Mouse (Mus musculus): ENCODE measurements around the gene Ninj1. TPM values are rescaled to one million over a fixed set of nuclear protein-coding genes. Genes with fewer than 3 reads are reported as not detected.

Gene Ninj1
- polyA plus RNA-seq, 2 experiments: 29.0 to 43.7 TPM

DNA sequence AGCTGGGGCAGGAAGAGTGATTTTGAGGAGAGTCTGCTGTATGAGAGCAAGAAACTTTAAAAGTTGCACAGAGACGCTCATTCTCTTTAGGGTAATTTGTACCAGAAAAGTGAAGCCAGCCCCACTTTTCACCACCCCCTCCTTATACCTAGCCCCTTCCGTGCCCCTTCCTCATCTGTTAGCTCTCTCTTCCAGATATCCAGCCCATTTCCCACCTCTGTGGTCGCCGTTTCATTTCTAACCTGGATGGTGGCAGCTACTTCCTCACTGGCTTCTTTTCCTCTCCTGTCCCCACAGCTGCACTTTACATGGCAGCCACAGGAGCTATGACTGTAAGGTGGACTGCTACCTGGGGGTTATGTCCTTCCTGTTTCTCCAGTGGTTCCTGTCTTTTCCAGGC is 32.1 kb downstream of the Ninj1 start:
- Histone ChIP-seq H3K4me3 (ENCODE audit: insufficient read depth in 1 of 2, low read depth in 2 of 2, low read length in 2 of 2) (no peak overlapping the region), H3K36me3 (replicated peaks; ENCODE audit: control insufficient read depth, insufficient read depth, low read depth) (no peaks in the 10 kb centered on the region), H3K4me1 (replicated peaks; ENCODE audit: control insufficient read depth in 2 of 2, insufficient read depth in 2 of 2, low read length in 1 of 2) (peaks cover 7 to 12% of the 10 kb centered on the region in 2 experiments; a peak in 3 of 4 replicates), H3K27me3 (ENCODE audit: control insufficient read depth, insufficient read depth, low read length) (no peaks in the 10 kb centered on the region), H3K27ac (no peak overlapping the region), H3K9me3 (ENCODE audit: control insufficient read depth, low read length) (no peaks in the 10 kb centered on the region), H3K4me2 (ENCODE audit: low read depth) (no peak overlapping the region), H3K9ac (replicated peaks) (no peak overlapping the region)
- WGBS (ENCODE audit: insufficient replicate concordance): 59% methylated on average over 4 of the region's 4 CpGs
- no peak for TF ChIP-seq EP300 (IDR thresholded peaks at IDR 0.05; ENCODE audit: low read depth)
- no peak for TF ChIP-seq CTCF (IDR thresholded peaks at IDR 0.05; ENCODE audit: low read depth)
- ATAC-seq (ENCODE audit: insufficient read depth): no peak
- DNase-seq (ENCODE audit: low read depth in 3 of 3, low spot score in 3 of 3): no peak

DNA sequence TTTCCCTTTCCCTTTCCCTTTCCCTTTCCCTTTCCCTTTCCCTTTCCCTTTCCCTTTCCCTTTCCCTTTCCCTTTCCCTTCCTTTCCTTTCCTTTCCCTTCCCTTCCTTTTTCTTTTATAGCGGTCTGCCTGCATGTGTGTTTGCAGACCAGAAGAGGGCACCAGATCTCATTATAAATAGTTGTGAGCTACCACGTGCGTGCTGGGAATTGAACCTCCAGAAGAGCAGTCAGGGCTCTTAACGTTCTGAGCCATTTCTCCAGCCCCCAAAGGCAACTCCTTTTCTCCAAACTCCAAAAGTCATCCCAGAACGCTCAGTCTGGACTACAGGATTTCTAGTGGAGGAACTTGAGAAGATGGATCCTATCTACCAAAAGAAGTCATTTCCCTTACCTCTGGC is 33.6 kb downstream of the Ninj1 start:
- TF ChIP-seq EP300 (IDR thresholded peaks at IDR 0.05; ENCODE audit: low read depth) (no peak), CTCF (IDR thresholded peaks at IDR 0.05; ENCODE audit: low read depth) (peak; percentile 33; the same call in 1 of the 2 replicates)

GRCm38 (mm10) chr13:49224314-49224713 is 37.0 kb downstream of the Ninj1 start:
- no peak for DNase-seq (ENCODE audit: low read depth in 3 of 3, low spot score in 3 of 3)
- 36% methylated on average over 10 of the region's 10 CpGs for WGBS (ENCODE audit: insufficient replicate concordance)

More for the DNA sequence above, 33.6 kb downstream of the Ninj1 start:
- Histone ChIP-seq H3K4me2 (ENCODE audit: low read depth) (no peak overlapping the region), H3K4me1 (replicated peaks; ENCODE audit: control insufficient read depth in 2 of 2, insufficient read depth in 2 of 2, low read length in 1 of 2) (peaks cover 4 to 9% of the 10 kb centered on the region in 2 experiments; a peak in 3 of 4 replicates), H3K27ac (no peak overlapping the region), H3K27me3 (ENCODE audit: control insufficient read depth, insufficient read depth, low read length) (no peaks in the 10 kb centered on the region), H3K4me3 (ENCODE audit: insufficient read depth in 1 of 2, low read depth in 2 of 2, low read length in 2 of 2) (no peak overlapping the region), H3K9ac (replicated peaks) (no peak overlapping the region), H3K9me3 (ENCODE audit: control insufficient read depth, low read length) (no peaks in the 10 kb centered on the region), H3K36me3 (replicated peaks; ENCODE audit: control insufficient read depth, insufficient read depth, low read depth) (no peaks in the 10 kb centered on the region)
- WGBS (ENCODE audit: insufficient replicate concordance): 32% methylated on average over 5 of the region's 5 CpGs
- DNase-seq (ENCODE audit: low read depth in 3 of 3, low spot score in 3 of 3) (no peak), ATAC-seq (ENCODE audit: insufficient read depth) (no peak)

DNA sequence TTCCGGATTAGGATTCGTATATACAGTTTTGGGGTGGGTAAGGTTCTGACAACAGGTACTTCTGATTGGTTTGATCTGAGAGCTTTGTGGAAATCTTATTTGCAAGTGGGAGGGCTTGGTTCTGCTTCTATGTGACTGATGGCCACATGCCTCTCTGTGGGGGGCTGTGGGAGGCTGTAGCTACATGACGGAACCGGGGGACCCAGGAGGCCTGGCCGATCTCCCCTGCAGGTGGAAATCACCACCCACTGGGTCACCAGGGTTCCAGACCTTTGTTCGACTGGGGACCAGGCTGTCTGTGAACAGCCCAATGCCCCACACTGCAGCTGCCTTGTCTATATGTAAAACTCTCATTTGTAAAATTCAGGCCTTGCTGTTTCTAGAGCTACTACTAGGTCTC is 37.4 kb downstream of the Ninj1 start:
- 48% methylated on average over 6 of the region's 6 CpGs for WGBS (ENCODE audit: insufficient replicate concordance)
- no peak for ATAC-seq (ENCODE audit: insufficient read depth)
- TF ChIP-seq CTCF (IDR thresholded peaks at IDR 0.05; ENCODE audit: low read depth): no peak
- TF ChIP-seq EP300 (IDR thresholded peaks at IDR 0.05; ENCODE audit: low read depth): no peak
- H3K9me3 ChIP-seq (ENCODE audit: control insufficient read depth, low read length): no peaks in the 10 kb centered on the region
- no peak for DNase-seq (ENCODE audit: low read depth in 3 of 3, low spot score in 3 of 3)
- no peak overlapping the region for H3K9ac ChIP-seq (replicated peaks)
- H3K4me3 ChIP-seq (ENCODE audit: insufficient read depth in 1 of 2, low read depth in 2 of 2, low read length in 2 of 2): no peak overlapping the region
- no peak overlapping the region for H3K4me2 ChIP-seq (ENCODE audit: low read depth)
- no peaks in the 10 kb centered on the region for H3K27me3 ChIP-seq (ENCODE audit: control insufficient read depth, insufficient read depth, low read length)
- H3K36me3 ChIP-seq (replicated peaks; ENCODE audit: control insufficient read depth, insufficient read depth, low read depth): no peaks in the 10 kb centered on the region
- no peak overlapping the region for H3K27ac ChIP-seq
- no peaks in the 10 kb centered on the region for H3K4me1 ChIP-seq (replicated peaks; ENCODE audit: control insufficient read depth in 2 of 2, insufficient read depth in 2 of 2, low read length in 1 of 2)

More at GRCm38 (mm10) chr13:49224314-49224713, 37.0 kb downstream of the Ninj1 start:
- no peaks in the 10 kb centered on the region for H3K4me1 ChIP-seq (replicated peaks; ENCODE audit: control insufficient read depth in 2 of 2, insufficient read depth in 2 of 2, low read length in 1 of 2)
- H3K9ac ChIP-seq (replicated peaks): no peak overlapping the region
- no peak overlapping the region for H3K27ac ChIP-seq
- no peak for TF ChIP-seq EP300 (IDR thresholded peaks at IDR 0.05; ENCODE audit: low read depth)
- no peak for TF ChIP-seq CTCF (IDR thresholded peaks at IDR 0.05; ENCODE audit: low read depth)
- ATAC-seq (ENCODE audit: insufficient read depth): no peak
- H3K4me3 ChIP-seq (ENCODE audit: insufficient read depth in 1 of 2, low read depth in 2 of 2, low read length in 2 of 2): no peak overlapping the region
- no peak overlapping the region for H3K4me2 ChIP-seq (ENCODE audit: low read depth)
- no peaks in the 10 kb centered on the region for H3K36me3 ChIP-seq (replicated peaks; ENCODE audit: control insufficient read depth, insufficient read depth, low read depth)
- H3K27me3 ChIP-seq (ENCODE audit: control insufficient read depth, insufficient read depth, low read length): no peaks in the 10 kb centered on the region
- H3K9me3 ChIP-seq (ENCODE audit: control insufficient read depth, low read length): no peaks in the 10 kb centered on the region

GRCm38 (mm10) chr13:49225159-49225558 is 37.9 kb downstream of the Ninj1 start:
- Histone ChIP-seq H3K9me3 (ENCODE audit: control insufficient read depth, low read length) (no peaks in the 10 kb centered on the region), H3K27me3 (ENCODE audit: control insufficient read depth, insufficient read depth, low read length) (no peaks in the 10 kb centered on the region), H3K27ac (no peak overlapping the region), H3K4me3 (ENCODE audit: insufficient read depth in 1 of 2, low read depth in 2 of 2, low read length in 2 of 2) (no peak overlapping the region), H3K9ac (replicated peaks) (no peak overlapping the region), H3K4me1 (replicated peaks; ENCODE audit: control insufficient read depth in 2 of 2, insufficient read depth in 2 of 2, low read length in 1 of 2) (no peaks in the 10 kb centered on the region), H3K4me2 (ENCODE audit: low read depth) (no peak overlapping the region), H3K36me3 (replicated peaks; ENCODE audit: control insufficient read depth, insufficient read depth, low read depth) (no peaks in the 10 kb centered on the region)
- DNase-seq (ENCODE audit: low read depth in 3 of 3, low spot score in 3 of 3): no peak
- TF ChIP-seq EP300 (IDR thresholded peaks at IDR 0.05; ENCODE audit: low read depth): no peak
- TF ChIP-seq CTCF (IDR thresholded peaks at IDR 0.05; ENCODE audit: low read depth): no peak
- WGBS (ENCODE audit: insufficient replicate concordance): 55% methylated on average over 3 of the region's 3 CpGs
- ATAC-seq (ENCODE audit: insufficient read depth): no peak
